Mouse (Mus musculus): Measurements from ENCODE around the gene Fbxl20.

- TF ChIP-seq CTCF (IDR thresholded peaks at IDR 0.05; ENCODE audit: low read depth) (no peak), EP300 (IDR thresholded peaks at IDR 0.05; ENCODE audit: low read depth) (no peak)
These were observed 40.5 kb downstream of the Fbxl20 start for GRCm38 (mm10) chr11:98109706-98110105.
